Mouse (Mus musculus): ENCODE measurements around the gene Sstr4.

DNA sequence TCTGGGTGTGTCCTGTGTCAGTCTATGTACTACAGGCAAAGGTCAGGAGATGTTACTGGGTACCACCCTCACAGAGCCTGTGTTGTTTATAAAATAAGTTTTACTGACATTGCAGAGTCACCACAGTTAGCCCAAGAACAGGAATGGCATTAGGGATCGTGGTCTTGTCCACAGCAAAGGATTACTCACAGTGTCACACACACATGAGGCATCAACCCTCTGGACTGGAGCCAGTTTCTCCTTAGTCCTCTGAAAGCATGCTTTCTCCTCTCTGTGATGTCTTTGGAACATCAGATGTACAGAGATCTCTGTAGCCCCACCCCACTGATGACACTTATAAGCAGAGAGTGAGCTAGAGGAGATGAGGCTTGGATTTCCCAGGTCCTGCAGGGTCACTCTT lies 7.1 kb downstream of the Sstr4 start:
- TF ChIP-seq HCFC1 (IDR thresholded peaks at IDR 0.05; ENCODE audit: low read depth, low read length) (no peak), TAL1 (IDR thresholded peaks at IDR 0.05; ENCODE audit: low read length) (no peak), GATA1 (IDR thresholded peaks at IDR 0.05; ENCODE audit: low read depth, low read length) (no peak), EP300 (IDR thresholded peaks at IDR 0.05; ENCODE audit: low read depth in 1 of 2, low read length in 2 of 2) (no peak), USF2 (IDR thresholded peaks at IDR 0.05; ENCODE audit: borderline replicate concordance in 1 of 2, insufficient read depth in 1 of 2, low read depth in 1 of 2, low read length in 2 of 2) (no peak), CTCF (IDR thresholded peaks at IDR 0.05 in 2 of 3, conservative IDR thresholded peaks at IDR 0.05 in 1 of 3; ENCODE audit: control insufficient read depth in 1 of 3, insufficient read depth in 1 of 3, low read depth in 2 of 3, low read length in 3 of 3, poor library complexity in 1 of 3, severe bottlenecking in 1 of 3) (no peak), UBTF (IDR thresholded peaks at IDR 0.05; ENCODE audit: borderline replicate concordance, insufficient read depth, low read depth, low read length) (no peak)

Measured in MEL (cell line).